Mouse (Mus musculus): ENCODE measurements around the gene Myo9a. TPM values are rescaled to one million over a fixed set of nuclear protein-coding genes. Genes with fewer than 3 reads are reported as not detected.

The Myo9a gene
- total RNA-seq (2012; rRNA removed): 3.3 and 3.8 TPM in 2 replicates
- polyA plus RNA-seq (2012; ENCODE audit: insufficient read depth in 1 of 2, insufficient read length in 2 of 2, low read depth in 1 of 2, low replicate concordance in 2 of 2, missing spikeins in 1 of 2): 100 to 1,000 TPM in 1 of 2 experiments, 1 to 10 TPM in 1; 4.5 to 131 TPM

DNA sequence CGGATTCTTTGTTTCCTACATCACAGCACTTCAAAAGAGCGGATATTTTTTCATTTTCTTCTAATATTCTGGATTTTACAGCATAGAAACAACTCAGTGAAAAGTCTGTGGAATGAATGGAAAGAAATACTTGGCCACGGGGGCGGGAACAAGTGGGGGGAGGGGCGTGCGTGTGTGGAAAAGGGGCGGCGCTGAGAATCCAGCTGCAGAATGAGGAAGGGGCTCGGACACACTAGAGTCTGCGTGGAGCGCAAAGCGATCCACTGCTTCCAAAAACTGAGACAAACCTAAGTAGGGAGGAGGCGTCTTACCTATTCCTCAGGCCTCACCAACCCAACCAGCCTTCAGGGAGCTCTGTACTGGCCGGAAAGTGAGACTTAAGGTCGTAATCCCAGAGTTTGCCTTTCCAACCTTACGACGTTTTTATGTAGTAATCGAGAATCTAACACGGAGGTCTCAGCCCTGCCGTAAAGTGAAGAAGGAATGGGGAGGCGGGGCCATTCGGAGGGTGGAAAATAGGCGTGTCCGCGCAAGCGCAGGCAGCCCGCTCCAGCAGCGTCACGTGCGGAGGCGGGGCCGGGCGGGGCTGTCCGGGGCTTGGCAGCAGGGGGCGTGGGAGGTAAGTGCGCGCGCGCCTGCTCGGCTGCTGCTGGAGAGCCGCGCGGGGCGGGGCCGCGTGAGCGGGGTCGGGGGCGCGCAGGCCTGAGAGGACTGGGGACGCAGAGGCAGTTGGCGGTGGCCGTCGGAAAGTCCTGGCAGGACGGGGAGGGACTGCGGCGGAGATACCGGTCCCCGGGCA is at the start of gene Myo9a, which contains the start of gene Senp8:
Myo9a (plus strand) TSS at position 630 of the 799 bp plus-strand sequence.
Senp8 (minus strand) TSS at position 444 of the 799 bp plus-strand sequence.
- peaks cover 0 to 16% of the 10 kb centered on the region in 2 experiments; a peak in 2 of 4 replicates for H3K36me3 ChIP-seq (ENCODE audit: control insufficient read depth in 1 of 2, insufficient read depth in 2 of 2, low read length in 2 of 2)
- H3K9ac ChIP-seq (ENCODE audit: control insufficient read depth, low read depth, low read length, poor library complexity, severe bottlenecking): peak within 1 kb of the TSS; percentile 94
- peak; percentile 98 for DNase-seq (ENCODE audit: low read depth, low spot score)
- H3K4me1 ChIP-seq (ENCODE audit: control insufficient read depth in 1 of 2, insufficient read depth in 2 of 2, low read length in 2 of 2): peaks cover 6 to 11% of the 10 kb centered on the region in 2 experiments; a peak in 3 of 4 replicates
- H3K4me3 ChIP-seq (ENCODE audit: control insufficient read depth in 1 of 2, insufficient read depth in 1 of 2, low read depth in 2 of 2, low read length in 2 of 2): peak within 1 kb of the TSS; percentile 99
- no peaks in the 10 kb centered on the region for H3K9me3 ChIP-seq (replicated peaks; ENCODE audit: insufficient read depth, low read length)
- no peaks in the 10 kb centered on the region for H3K27me3 ChIP-seq (ENCODE audit: control insufficient read depth in 1 of 2, insufficient read depth in 2 of 2, low read length in 2 of 2)
- H3K79me2 ChIP-seq (ENCODE audit: control insufficient read depth, insufficient read depth, low read length, poor library complexity): peaks cover 7% of the 10 kb centered on the region
- H3K27ac ChIP-seq (ENCODE audit: control insufficient read depth, low read depth, low read length): peak within 1 kb of the TSS; percentile 89
- no peak; the same call in 1 of the 2 replicates for TF ChIP-seq KAT2A (conservative IDR thresholded peaks at IDR 0.05; ENCODE audit: low read depth, low read length)
- TF ChIP-seq GATA1 (IDR thresholded peaks at IDR 0.05; ENCODE audit: low read depth, low read length): 0 out of 2 replicates have a peak, but pooled peaks have one; percentile 15
- TF ChIP-seq CHD1 (IDR thresholded peaks at IDR 0.05; ENCODE audit: low read depth, low read length): no peak
- TF ChIP-seq ETS1 (IDR thresholded peaks at IDR 0.05; ENCODE audit: low read depth, low read length): 0 out of 2 replicates have a peak, but pooled peaks have one; percentile 36
- TF ChIP-seq HCFC1 (IDR thresholded peaks at IDR 0.05; ENCODE audit: low read depth, low read length): peak; percentile 83
- TF ChIP-seq ELF1 (IDR thresholded peaks at IDR 0.05; ENCODE audit: low read depth, low read length): peak; percentile 50; the same call in 1 of the 2 replicates
- TF ChIP-seq GABPA (IDR thresholded peaks at IDR 0.05; ENCODE audit: low read depth, low read length): no peak
- TF ChIP-seq BHLHE40 (IDR thresholded peaks at IDR 0.05; ENCODE audit: borderline replicate concordance, low read depth, low read length): peak; percentile 100
- no peak for TF ChIP-seq JUND (IDR thresholded peaks at IDR 0.05; ENCODE audit: low read depth, low read length)
- no peak for TF ChIP-seq ZC3H11A (IDR thresholded peaks at IDR 0.05; ENCODE audit: low read depth, low read length)
- TF ChIP-seq CTCF (IDR thresholded peaks at IDR 0.05 in 2 of 3, conservative IDR thresholded peaks at IDR 0.05 in 1 of 3; ENCODE audit: control insufficient read depth in 1 of 3, insufficient read depth in 1 of 3, low read depth in 2 of 3, low read length in 3 of 3, poor library complexity in 1 of 3, severe bottlenecking in 1 of 3): 0 out of 6 replicates have a peak, but pooled peaks of 1 of the 3 experiments have one; percentile 5
- no peak; the same call in 1 of the 2 replicates for TF ChIP-seq MEF2A (IDR thresholded peaks at IDR 0.05; ENCODE audit: extremely low read depth, insufficient replicate concordance, low read depth, low read length, poor library complexity, severe bottlenecking)
- peak in 1 of 2 experiments; percentile 82; a peak in 2 of 4 replicates for TF ChIP-seq USF2 (IDR thresholded peaks at IDR 0.05; ENCODE audit: borderline replicate concordance in 1 of 2, insufficient read depth in 1 of 2, low read depth in 1 of 2, low read length in 2 of 2)
- no peak for TF ChIP-seq RCOR1 (IDR thresholded peaks at IDR 0.05; ENCODE audit: low read depth, low read length)
- no peak for TF ChIP-seq CHD2 (IDR thresholded peaks at IDR 0.05; ENCODE audit: low read length)
- TF ChIP-seq MYB (IDR thresholded peaks at IDR 0.05; ENCODE audit: low read depth, low read length): no peak
- TF ChIP-seq MAFK (IDR thresholded peaks at IDR 0.05; ENCODE audit: borderline replicate concordance, low read depth, low read length): no peak
- TF ChIP-seq SIN3A (IDR thresholded peaks at IDR 0.05; ENCODE audit: low read length): no peak; the same call in none of the 2 replicates
- peak; percentile 37; the same call in 1 of the 2 replicates for TF ChIP-seq TCF12 (IDR thresholded peaks at IDR 0.05; ENCODE audit: low read depth, low read length)
- TF ChIP-seq TBP (IDR thresholded peaks at IDR 0.05; ENCODE audit: low read depth, low read length): peak; percentile 87
- TF ChIP-seq MYC (IDR thresholded peaks at IDR 0.05; ENCODE audit: low read depth, low read length): peak; percentile 61
- no peak for TF ChIP-seq EP300 (IDR thresholded peaks at IDR 0.05; ENCODE audit: low read depth in 1 of 2, low read length in 2 of 2)
- TF ChIP-seq USF1 (IDR thresholded peaks at IDR 0.05; ENCODE audit: low read depth, low read length): peak; percentile 97
- TF ChIP-seq ZKSCAN1 (IDR thresholded peaks at IDR 0.05; ENCODE audit: low read depth, low read length): no peak
- TF ChIP-seq TAL1 (IDR thresholded peaks at IDR 0.05; ENCODE audit: low read length): no peak
- TF ChIP-seq ZMIZ1 (IDR thresholded peaks at IDR 0.05; ENCODE audit: low read depth, low read length): peak; percentile 68; the same call in 1 of the 2 replicates
- TF ChIP-seq SMC3 (IDR thresholded peaks at IDR 0.05; ENCODE audit: low read depth, low read length): no peak
- no peak for TF ChIP-seq POLR2AphosphoS5 (IDR thresholded peaks at IDR 0.05; ENCODE audit: borderline replicate concordance, low read depth, low read length)
- no peak for TF ChIP-seq E2F4 (IDR thresholded peaks at IDR 0.05; ENCODE audit: borderline replicate concordance, low read depth, low read length)
- no peak for TF ChIP-seq RAD21 (IDR thresholded peaks at IDR 0.05; ENCODE audit: low read depth, low read length)
- TF ChIP-seq POLR2A (IDR thresholded peaks at IDR 0.05; ENCODE audit: control insufficient read depth in 1 of 2, insufficient read depth in 1 of 2, low read depth in 1 of 2, low read length in 2 of 2, poor library complexity in 1 of 2): peak; percentile 40 to 91; a peak in 3 of 4 replicates
- no peak; the same call in 1 of the 2 replicates for TF ChIP-seq ZNF384 (IDR thresholded peaks at IDR 0.05; ENCODE audit: low read depth, low read length)
- no peak; the same call in 1 of the 2 replicates for TF ChIP-seq MAZ (IDR thresholded peaks at IDR 0.05; ENCODE audit: low read depth, low read length)
- peak; percentile 50; the same call in 1 of the 2 replicates for TF ChIP-seq MAX (IDR thresholded peaks at IDR 0.05; ENCODE audit: low read length)
